Mouse (Mus musculus): ENCODE results near the gene Tmem161a. TPM values are rescaled to one million over a fixed set of nuclear protein-coding genes. Genes with fewer than 3 reads are reported as not detected.

The Tmem161a gene
- 10 to 100 TPM; 64.5 to 72.5 TPM for total RNA-seq (2021)
- long read RNA-seq, experiment 1, transcript Tmem161a-201 (12 exons, 3,018 nt): major isoform, 22 of 87 reads
- long read RNA-seq, experiment 1, partial matches to known transcripts: 53 of 87 reads
- long read RNA-seq, experiment 1, other reads (novel, unspliced or antisense): 9 of 87 reads
- long read RNA-seq, experiment 2, transcript Tmem161a-201 (12 exons, 3,018 nt): major isoform, 35 of 137 reads
- long read RNA-seq, experiment 2, partial matches to known transcripts: 73 of 137 reads
- long read RNA-seq, experiment 2, other reads (novel, unspliced or antisense): 26 of 137 reads

DNA sequence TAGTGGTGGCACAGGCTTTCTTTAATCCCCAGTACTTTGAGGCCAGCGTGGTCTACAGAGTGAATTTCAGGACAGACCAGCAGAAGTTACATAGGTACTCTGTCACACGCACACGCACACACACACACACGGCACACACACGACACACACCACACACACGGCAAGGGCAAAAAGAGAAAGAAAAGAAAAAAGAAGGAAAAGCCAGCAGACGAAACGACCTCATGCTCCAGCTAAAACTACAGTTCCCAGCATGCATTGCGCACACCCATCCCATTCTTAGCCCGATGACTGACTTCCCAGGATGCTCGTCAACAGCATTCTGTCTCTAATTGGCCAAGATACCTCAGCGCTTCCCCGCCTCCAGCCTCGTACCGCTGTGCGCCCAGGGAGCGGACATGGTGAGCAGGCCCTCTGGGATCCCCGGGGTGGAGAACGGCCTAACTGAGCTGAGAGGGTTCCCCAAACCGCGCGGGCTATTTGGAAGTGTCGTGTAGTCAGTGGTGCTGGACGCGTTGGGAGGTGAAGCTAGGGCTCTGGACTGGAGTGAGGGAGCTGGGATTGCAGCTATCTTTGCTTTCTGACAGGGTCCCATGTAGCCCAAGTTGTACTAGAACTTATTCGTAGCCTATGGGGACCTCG lies at the start of gene Tmem161a:
Gene Tmem161a (plus strand): TSS at position 314 of the 639 bp plus-strand sequence.
- DNase-seq (ENCODE audit: low spot score in 2 of 2): peak; percentile 74 to 90

DNA sequence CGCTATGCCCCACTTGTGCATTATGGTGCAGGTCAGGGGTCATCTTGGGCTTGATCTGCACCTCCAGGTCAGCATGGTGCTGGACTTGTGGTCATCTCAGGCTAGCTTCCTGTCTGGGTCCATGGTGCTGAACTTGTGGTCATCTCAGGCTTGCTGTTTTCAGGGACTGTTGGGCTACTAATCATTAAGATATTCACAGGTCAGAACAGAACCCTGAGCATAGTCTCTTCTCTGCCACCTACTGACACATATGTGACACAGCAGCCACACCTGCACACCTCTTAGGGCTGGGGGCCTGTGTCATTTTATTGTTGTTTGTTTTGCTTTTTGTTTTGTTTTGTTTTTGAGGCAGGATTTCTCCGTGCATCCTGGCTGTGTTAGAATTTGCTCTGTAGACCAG lies 49.3 kb upstream of the Tmem161a start:
- no peak for DNase-seq (ENCODE audit: low spot score in 2 of 2)

DNA sequence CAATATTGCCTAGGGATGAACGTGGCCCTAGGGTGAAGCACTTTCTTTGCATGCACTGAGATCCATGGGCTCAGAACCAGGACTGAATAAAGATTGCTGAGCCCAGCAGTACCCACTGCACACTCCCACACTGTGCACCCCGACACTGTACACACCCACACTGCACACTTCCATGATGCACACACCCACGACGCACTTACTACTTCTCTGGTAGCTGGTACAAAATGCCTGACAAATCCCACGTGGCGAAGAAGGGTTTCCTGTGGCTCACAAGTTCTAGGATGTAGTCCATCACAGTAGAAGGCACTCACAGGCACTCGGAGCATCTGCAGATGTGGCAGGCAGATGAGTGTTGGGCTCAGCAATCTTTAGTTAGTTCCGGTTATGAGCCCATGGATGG lies 47.2 kb upstream of the Tmem161a start:
- DNase-seq (ENCODE audit: low spot score in 2 of 2): no peak

DNA sequence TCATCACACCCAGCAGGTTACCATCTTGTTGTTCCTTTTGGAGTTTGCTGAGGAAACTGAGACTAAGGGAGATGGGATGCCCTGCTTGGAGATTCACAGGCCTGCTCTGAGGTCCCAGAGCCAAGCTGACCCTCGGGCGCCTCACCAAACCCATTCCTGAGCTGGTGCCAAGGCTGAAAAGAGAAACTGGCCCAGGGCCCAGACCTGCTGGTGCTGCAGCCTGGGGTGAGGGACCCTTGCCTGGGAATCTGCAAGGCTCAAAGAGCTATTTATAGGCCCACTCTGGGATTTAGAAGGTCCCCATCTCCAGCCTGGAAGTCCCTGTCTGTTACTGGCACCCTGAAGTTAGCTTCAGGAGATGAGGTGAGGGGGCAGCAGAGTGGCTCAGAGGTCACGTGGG lies 43.7 kb upstream of the Tmem161a start:
- DNase-seq (ENCODE audit: low spot score in 2 of 2): peak in 1 of 2 experiments; percentile 53

DNA sequence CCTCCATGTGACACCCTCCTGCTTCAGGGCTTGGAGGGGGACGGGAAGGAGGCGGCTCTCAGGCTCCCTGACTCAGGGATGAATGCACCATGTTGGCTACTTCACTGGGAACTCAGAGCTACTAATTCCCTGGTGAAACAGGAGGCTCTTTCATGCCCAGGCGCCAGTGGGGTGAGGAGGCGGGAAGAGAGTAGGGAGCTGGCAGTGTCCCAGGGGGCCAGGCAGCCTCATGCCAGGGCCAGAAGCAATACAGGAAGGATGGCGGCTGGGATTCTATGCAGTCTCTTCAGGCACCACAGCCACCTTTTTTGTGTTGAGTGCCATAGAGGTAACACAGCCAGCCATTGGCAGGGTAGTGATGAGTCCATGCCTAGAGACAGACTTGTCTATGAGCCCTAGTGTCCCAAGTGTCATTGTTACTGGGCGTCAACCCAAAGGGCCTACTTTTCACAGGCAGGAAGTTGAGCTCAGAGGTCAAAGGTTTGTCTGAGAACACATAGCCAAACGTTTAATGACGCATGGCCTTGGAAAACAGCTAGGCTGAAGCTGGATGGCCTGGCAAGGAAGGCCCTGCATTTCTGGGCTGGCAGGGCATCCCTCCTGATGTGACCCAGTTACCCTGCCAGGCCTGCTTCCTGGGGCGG lies 42.7 kb upstream of the Tmem161a start:
- peak; percentile 26 to 52 for DNase-seq (ENCODE audit: low spot score in 2 of 2)

DNA sequence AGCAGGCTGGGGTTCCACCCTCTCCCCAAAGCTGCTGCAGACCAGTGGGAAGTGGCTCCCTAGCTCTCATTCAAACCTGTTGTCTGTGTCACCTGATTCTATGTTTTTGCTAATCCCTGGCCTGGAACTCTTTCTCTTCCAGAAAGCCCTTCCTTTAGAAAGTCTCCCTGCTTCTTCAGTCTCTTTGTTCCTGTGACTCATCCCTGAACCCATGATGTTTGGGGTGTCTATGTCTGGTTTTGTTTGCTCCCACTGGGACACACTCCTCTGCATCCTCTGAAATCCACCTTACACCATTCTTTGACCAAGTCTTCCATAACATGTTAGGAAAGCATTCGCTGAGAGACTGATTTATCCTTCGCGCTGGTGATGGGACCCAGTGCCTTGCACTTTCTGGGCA lies 42.1 kb upstream of the Tmem161a start:
- DNase-seq (ENCODE audit: low spot score in 2 of 2): no peak

DNA sequence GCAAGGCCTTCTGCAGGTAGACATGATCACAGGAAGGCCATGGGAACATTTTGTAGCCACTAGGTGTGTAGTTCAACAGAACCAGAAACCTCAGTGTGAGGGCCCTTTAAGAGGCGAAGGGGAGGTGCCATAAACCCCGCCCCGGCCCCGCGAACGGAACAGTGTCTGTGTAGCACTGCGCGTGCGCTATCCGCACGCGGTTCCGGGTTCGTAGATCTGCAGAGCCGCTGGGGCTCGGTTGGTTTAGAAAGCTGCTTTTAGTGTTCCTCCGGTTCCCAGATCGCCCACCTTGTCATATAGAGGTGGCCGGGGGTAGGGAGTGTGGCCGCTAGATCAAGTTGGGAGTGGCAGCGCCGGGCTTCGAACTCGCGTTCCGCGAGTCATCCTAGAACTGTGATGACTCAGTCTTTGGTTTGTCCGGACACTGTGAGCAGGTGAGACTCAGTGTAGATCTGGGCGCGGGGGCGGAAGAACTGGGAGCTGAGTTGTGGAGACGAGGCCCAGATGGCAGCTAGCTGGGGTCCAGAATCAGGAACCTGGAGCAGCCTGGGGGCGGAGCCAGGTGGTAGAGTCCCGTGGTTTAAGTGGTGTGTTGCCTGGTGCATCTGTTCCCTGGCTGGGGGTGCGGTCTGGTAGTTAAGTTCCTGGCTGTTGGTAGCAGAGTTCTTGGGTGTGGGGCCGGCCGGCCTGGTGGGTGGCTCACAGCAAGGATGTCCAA lies 40.8 kb upstream of the Tmem161a start, which contains the start of gene Nr2c2ap:
Gene Nr2c2ap (plus strand): TSS at position 168 of the 718 bp plus-strand sequence.
- DNase-seq (ENCODE audit: low spot score in 2 of 2): peak; percentile 55 to 82

DNA sequence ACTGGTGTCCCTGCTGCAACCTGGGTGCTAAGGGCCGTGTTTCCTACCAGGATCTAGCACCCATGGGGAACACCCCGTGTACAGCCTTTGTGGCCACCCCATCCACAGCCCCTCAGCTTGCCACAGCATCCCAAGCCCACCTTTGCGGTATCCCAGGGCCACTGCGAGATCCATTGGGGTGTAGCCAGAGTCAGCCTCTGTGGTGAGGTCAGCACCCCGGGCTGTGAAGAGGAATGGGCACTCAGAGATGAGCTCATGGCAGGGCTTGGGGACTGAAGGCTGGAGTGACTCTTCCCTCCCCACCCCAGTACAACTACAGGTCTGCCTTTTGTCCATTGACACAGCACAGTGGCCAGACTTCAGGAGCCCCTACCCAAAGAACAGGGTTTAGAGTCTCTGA lies 38.1 kb upstream of the Tmem161a start:
- DNase-seq (ENCODE audit: low spot score in 2 of 2): no peak

DNA sequence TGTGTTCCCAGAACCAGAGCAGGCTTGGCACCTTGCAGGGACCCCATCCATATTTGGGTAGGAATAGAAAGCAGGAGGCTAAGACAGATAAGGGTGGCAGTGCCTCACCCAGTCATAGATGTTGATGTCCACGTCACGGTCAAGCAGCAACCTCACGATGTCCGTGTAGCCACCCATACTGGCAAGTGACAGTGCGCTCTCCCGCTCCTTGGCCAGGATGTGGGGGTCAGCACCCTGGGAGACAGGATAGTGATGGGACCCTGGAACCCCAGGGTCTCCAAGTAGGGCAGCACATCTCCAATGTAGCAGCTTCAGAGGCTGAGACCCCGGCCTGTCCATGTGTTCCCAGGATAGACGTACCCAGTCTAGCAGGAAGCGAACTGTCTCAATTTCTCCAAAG lies 37.2 kb upstream of the Tmem161a start:
- DNase-seq (ENCODE audit: low spot score in 2 of 2): no peak

DNA sequence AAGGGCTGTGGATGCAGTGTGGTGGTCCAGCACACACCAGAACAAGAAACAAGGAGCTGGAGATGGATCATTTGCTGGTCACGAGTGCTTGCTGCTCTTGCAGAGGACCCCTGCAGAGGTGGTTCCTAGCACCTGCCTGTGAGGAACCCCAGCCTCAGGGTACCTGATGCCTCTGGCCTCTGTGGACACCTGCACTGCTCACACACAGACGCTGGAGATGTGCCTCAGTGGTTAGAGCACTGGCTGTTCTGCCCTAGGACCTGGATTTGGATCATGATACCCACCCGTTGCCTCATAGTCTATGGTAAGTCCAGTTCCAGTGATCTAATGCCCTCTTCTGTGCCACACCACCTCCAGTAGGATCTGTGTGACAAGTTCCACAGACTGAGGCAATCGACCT lies 35.6 kb upstream of the Tmem161a start:
- DNase-seq (ENCODE audit: low spot score in 2 of 2): no peak

DNA sequence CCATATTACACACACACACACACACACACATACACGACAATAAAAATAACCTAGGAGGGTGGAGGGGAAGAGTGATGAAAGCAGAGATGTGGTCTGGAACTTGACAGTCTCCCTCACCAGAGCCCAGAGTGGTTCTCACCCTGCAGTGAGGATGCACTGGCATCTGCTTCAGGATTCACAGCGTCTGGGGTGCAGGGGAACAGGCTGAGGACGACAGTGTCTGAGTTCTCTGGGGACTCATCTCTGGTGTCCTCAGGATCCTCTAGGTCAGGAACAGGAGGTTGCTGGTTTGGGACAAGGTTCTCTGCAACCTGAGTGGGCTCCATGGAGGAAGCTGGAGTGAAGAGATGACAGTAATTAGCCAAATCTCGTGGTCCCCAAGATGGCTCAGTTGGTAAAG lies 34.3 kb upstream of the Tmem161a start:
- no peak for DNase-seq (ENCODE audit: low spot score in 2 of 2)

DNA sequence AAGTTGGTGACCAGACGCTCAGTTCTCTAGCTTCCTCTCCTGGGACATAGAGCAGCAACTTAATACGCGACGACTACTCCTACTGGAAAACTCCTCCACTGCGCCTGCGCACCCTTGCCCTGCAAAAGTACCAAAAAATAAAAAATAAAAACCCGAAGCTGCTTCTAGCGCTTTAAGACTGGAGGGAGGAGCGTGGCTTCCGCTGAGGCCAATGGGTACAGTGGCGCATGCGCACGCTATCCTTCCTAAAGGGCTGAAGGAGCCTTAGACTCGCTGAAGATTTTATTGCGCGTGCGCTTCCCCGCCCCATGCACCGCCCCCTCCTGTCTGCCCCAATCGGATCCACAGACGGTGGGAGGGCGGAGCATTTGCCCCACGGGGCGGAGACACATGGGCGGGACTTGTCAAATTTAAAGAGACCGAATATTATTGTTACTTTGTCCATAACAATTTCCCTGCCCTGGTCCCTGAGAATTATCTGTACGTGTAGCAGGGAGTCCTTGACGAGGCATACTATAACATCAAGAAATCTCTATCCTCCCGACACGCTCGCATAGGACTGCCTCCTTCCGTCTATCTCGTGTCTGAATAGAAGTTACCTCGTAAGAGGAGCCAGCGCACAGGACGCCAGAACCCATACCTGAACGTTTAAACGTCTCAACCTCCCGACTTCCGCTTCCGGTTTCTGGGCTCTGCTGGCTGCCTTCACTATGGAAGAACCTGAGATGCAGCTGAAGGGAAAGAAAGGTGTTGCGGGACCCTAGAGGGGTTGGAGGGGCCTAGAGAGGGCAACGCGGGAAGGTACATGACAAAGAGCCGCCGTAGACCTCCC lies 32.9 kb upstream of the Tmem161a start, which contains the start of the genes Rfxank, Borcs8 and Mef2b:
Gene Rfxank (minus strand): TSS at position 129 of the 832 bp plus-strand sequence.
Gene Borcs8 (plus strand): TSS at position 474 of the 832 bp plus-strand sequence.
Gene Mef2b (plus strand): TSS at position 686 of the 832 bp plus-strand sequence.
- DNase-seq (ENCODE audit: low spot score in 2 of 2): peak; percentile 97 to 99

DNA sequence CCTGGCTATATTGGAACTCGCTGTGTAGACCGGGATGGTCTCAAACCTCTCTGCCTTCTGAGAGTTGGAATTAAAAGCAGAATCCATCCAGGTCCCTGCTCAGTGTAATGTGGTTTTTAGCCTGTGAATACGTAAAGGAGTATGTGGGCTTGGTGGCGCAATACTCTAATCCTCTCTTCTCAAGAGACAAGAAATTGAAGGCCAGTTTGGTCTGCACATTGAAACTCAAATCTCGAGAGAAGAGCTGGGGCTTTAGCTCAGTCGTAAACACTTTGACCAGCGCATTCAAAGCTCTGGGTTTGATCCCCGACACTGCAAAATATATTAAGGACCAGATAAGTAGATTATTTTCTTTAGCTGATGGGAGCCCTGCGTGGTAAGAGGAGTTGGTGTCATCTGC lies 32.2 kb upstream of the Tmem161a start:
- DNase-seq (ENCODE audit: low spot score in 2 of 2): no peak

DNA sequence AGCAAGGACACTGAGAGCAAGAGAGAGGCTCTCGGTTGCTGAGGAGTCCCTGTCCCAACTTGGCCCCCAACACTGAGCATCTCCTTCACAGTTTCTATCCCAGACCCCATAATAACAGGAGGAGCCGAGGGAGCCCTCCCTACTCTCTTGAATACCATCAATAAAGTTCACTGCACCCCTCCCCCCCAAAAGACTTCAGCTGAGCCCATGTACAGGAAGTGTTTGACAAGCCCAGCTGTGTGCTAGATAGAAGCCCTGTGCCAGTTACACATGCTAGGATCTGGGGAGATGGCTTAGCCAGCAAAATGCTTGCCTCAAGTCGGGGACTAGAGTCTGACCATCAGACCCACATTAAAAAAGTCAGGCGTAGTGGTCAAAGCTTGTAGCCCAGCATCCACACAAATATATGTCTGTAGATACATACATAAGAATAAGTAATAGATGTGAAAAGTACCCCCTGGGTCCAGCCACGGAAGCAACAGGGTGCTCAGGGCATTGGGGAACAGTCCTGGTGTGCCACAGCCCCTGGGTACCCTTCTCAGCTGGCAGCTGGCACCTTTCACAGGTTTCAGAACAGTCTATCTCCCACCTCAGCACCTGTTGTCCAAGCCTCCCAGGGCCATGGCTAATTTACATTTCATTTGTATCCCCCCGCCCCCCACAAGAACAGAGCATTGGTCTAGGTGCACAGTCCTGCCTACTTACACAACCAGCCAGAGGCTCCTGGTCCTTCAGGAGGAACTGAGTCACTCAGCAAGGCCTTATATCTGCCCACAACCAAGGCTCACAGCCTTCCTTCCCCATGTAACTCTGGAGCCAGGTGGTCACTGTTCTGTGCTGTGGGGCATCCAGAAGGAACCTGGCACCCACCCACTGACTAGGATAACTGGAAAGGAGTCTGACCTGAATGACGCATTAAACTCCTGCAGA lies 24.2 kb upstream of the Tmem161a start:
- DNase-seq (ENCODE audit: low spot score in 2 of 2): no peak

DNA sequence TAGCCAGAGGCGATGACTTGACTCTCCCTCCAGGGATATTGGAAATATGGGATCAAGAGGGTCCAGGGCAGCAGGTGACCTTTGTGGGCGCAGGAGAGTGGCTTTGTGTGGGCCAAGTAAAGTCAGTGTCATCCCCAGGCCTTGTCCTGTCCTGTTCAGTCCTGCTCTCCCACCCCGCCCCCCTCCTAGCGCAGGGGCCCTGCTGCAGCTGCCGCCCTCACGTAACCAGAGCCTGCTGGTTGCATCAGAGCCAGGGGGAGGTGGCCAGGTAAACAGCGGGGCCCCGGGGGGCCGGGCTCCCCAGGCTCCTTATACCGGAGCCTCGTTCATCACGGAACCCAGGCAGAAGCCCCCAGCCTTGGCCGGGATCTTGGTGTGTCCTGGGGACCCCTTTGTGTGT lies 22.0 kb upstream of the Tmem161a start:
- DNase-seq (ENCODE audit: low spot score in 2 of 2): no peak

DNA sequence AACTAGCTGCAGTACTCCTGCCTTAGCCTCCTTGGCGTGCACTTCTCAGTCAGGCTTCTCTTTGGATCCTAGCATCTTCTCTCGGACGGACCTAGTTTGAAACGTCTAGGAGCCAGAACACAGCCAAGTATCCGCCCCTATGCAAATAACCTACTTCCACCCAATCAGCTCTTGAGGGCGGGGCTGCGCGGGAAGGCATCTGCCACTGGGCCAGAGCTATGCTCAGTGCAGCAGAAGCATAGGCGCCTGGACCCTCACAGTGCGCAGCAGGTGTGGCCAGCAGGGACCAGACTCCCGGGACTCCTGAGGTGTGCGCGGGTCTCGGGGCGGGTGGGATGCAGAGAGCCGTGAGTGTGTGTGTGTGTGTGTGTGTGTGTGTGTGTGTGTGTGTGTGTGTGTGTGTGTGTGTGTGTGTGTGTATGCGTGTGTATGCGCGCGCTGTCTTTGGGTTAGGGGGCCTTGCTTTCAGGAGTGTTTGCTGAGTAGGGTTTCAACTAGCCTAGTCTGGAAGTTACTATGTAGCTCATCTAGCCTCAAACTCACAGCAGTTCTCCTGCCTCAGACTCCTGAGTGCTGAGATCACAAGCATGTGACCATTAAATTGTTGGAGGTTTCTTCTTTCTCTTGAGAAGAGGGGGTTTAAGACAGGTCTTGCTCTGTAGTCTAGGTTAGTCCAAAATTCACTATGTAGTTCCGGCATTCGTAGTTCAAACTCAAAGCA lies 19.5 kb upstream of the Tmem161a start:
- peak; percentile 43 to 73 for DNase-seq (ENCODE audit: low spot score in 2 of 2)

DNA sequence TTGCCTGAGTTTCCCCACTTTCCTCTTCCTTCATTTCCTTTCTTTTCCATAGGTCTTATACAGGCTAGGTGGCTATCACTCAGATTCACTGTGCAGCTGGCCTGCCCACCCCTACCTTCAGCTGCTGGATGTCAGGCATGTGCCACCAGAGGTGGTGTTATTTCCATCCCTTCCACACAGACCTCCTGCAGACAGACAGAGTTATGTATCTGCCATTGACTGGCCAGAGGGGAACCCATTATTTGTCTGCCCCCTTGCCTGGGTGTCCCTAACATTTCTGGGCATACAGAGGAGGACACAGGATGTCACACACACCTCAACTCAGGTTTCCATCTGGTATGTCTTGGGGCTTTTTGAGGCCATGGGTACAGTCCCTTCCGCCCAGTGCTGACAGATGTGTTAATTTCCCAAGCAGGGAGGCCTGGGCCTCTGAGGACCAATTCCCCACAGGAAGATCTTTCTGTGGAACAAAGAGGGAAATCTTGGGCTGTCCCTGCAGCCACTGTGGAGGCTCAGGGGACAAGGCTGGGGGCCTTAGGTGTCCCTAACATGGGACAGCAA lies 14.8 kb upstream of the Tmem161a start:
- no peak for DNase-seq (ENCODE audit: low spot score in 2 of 2)

Measured in gastrocnemius, postnatal 4 days (tissue).